In the genomic region with DNA sequence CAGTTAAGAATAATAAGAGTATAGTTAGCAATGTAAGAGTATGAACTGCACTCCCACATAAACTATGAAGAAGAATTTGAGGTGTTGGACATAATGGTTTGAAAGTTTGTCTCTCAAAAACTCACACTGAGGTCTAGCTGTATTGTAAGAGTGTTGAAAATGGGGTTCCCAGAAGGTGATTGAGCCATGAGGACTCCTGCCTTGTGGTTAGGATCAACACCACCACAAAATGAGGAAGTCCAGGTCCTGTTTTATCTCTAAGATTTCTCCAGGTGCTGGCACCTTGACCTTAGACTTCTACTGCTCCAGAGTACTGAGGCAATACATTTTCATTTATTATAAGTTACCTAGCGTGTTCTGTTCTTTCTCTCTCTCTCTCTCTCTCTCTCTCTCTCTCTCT, we compare ENCODE assay signal across 20 mouse cellular contexts.
DNase-seq lines count a peak whose midpoint lies in the region; ATAC-seq lines count a peak whose summit lies in the region.
"Had no signal": no experiment of that assay in that cellular context is flagged by ENCODE, and none has a peak within 500 bp of the region (broad histone marks: within the 10 kb centered on the region; RNA-seq: fewer than 3 reads in every experiment).

No protein-coding gene starts in this region.

- peak; percentile 3 for DNase-seq in 416B (ENCODE audit: low read depth)
- no peak for DNase-seq in left cerebral cortex, adult 8-10 months (ENCODE audit: low spot score in 2 of 2)
- no peak for DNase-seq in layer of hippocampus, adult 18-20 months (ENCODE audit: low spot score in 2 of 2)
- DNase-seq: adrenal gland, adult 8-10 months; adrenal gland, postnatal 14 days; adrenal gland, postnatal 36 days; B cell, adult 2 months; cerebellum, adult 11-12 months; cerebellum, adult 2 months; cerebellum, adult 9-10 months; cerebellum, postnatal 10 days; cerebellum, postnatal 25 days; forebrain, postnatal 0 days had no signal

- ATAC-seq in granulocyte monocyte progenitor cell, adult 5-6 weeks (replicated peaks; ENCODE audit: poor library complexity, severe bottlenecking) = peak; percentile 44
- peak; percentile 58 for ATAC-seq in megakaryocyte progenitor cell, adult 5-6 weeks (replicated peaks; ENCODE audit: poor library complexity)
- ATAC-seq: activated CD4-positive, CD25-positive, alpha-beta regulatory T cell, adult 4 months; CD4-positive, CD25-positive, alpha-beta regulatory T cell, adult 4 months; forebrain, embryonic 13.5 days; forebrain, embryonic 15.5 days; forebrain, postnatal 0 days; Patski had no signal
